Mouse (Mus musculus) forebrain, embryonic 16.5 days (tissue): ENCODE data around the gene Tsc1. TPM values are rescaled to one million over a fixed set of nuclear protein-coding genes. Genes with fewer than 3 reads are reported as not detected.

Experiments
- ATAC-seq: fragments of 200-750 bp; cut with Nextera tagmentation; 2 replicates; pipeline ENCODE4 v1.8.0; 2017; ENCODE audit warnings: mild to moderate bottlenecking, moderate library complexity
- H3K27ac ChIP-seq: fragments of 300-500 bp; sonication (generic); 2 replicates; pipeline ENCODE4 v1.5.1; 2014; ENCODE audit warnings: low read length, control low read depth
- H3K27me3 ChIP-seq: fragments of 300-500 bp; sonication (generic); replicated peaks from 2 replicates; pipeline ENCODE4 v1.6.1; 2014; ENCODE audit warnings: low read length; ENCODE audit not compliant: control insufficient read depth, insufficient read depth
- H3K36me3 ChIP-seq: fragments of 300-500 bp; sonication (generic); 2 replicates; pipeline ENCODE4 v1.6.1; 2014; ENCODE audit not compliant: control insufficient read depth, insufficient read depth
- H3K4me1 ChIP-seq: fragments of 300-500 bp; sonication (generic); replicated peaks from 2 replicates; pipeline ENCODE4 v1.6.1; 2014; ENCODE audit warnings: low read length; ENCODE audit not compliant: control insufficient read depth, insufficient read depth
- H3K4me2 ChIP-seq: fragments of 300-500 bp; sonication (generic); 2 replicates; pipeline ENCODE4 v1.6.1; 2014; ENCODE audit warnings: mild to moderate bottlenecking, low read length, control low read depth
- H3K4me3 ChIP-seq: fragments of 300-500 bp; sonication (generic); replicated peaks from 2 replicates; pipeline ENCODE4 v1.5.1; 2014; ENCODE audit warnings: mild to moderate bottlenecking, low read length, control low read depth
- H3K9ac ChIP-seq: fragments of 300-500 bp; sonication (generic); replicated peaks from 2 replicates; pipeline ENCODE4 v1.6.1; 2014; ENCODE audit warnings: low read depth, low read length, control low read depth
- H3K9me3 ChIP-seq: fragments of 300-500 bp; sonication (generic); 2 replicates; pipeline ENCODE4 v1.6.1; 2016; ENCODE audit warnings: low read length; ENCODE audit not compliant: control insufficient read depth
- WGBS: fragments of 180-500 bp; shearing (Covaris S2); extraction: QIAGEN DNeasy Blood & Tissue Kit; methylation state at CpG from one replicate; pipeline ENCODE4 v1.1.7; 2014; 5-methylcytosine and 5-hydroxymethylcytosine counted together
- polyA plus RNA-seq: library from polyadenylated mRNA; unstranded; fragments of >200 nt; fragmentation: Nextera tagmentation; extraction: Ambion mirVana; gene quantifications from 2 replicates; pipeline ENCODE4 v1.2.1, GENCODE M21; 2015

Gene Tsc1
- polyA plus RNA-seq, 1 experiment from 2014 or later = 42.7 TPM

- Histone ChIP-seq H3K36me3 (peaks cover 15% of the 10 kb centered on the region), H3K9ac (no peak overlapping the region), H3K4me3 (no peak overlapping the region), H3K4me2 (no peak overlapping the region), H3K9me3 (no peaks in the 10 kb centered on the region), H3K27ac (no peak overlapping the region), H3K27me3 (no peaks in the 10 kb centered on the region), H3K4me1 (no peaks in the 10 kb centered on the region)
- ATAC-seq = no peak
- 76% methylated on average over 8 of the region's 8 CpGs for WGBS
Measured at GRCm38 (mm10) chr2:28656216-28656615, 15.2 kb downstream of the Tsc1 start.

GRCm38 (mm10) chr2:28662891-28663290 is 21.9 kb downstream of the Tsc1 start:
- H3K4me2 ChIP-seq = no peak overlapping the region
- no peaks in the 10 kb centered on the region for H3K9me3 ChIP-seq
- WGBS = 100% methylated on average over 3 of the region's 3 CpGs
- no peak overlapping the region for H3K4me3 ChIP-seq
- peaks cover 40% of the 10 kb centered on the region for H3K36me3 ChIP-seq
- H3K4me1 ChIP-seq = no peaks in the 10 kb centered on the region
- no peak overlapping the region for H3K9ac ChIP-seq
- H3K27me3 ChIP-seq = no peaks in the 10 kb centered on the region
- no peak for ATAC-seq
- no peak overlapping the region for H3K27ac ChIP-seq

- no peak overlapping the region for H3K27ac ChIP-seq
- ATAC-seq = no peak
- 91% methylated on average over 3 of the region's 3 CpGs for WGBS
Measured at GRCm38 (mm10) chr2:28665818-28666217, 24.8 kb downstream of the Tsc1 start.

GRCm38 (mm10) chr2:28671438-28671837 is 30.4 kb downstream of the Tsc1 start:
- peaks cover 52% of the 10 kb centered on the region for H3K36me3 ChIP-seq
- no peaks in the 10 kb centered on the region for H3K4me1 ChIP-seq
- 86% methylated on average over 2 of the region's 2 CpGs for WGBS
- no peak overlapping the region for H3K4me2 ChIP-seq
- ATAC-seq = no peak
- H3K9ac ChIP-seq = no peak overlapping the region
- no peaks in the 10 kb centered on the region for H3K9me3 ChIP-seq
- H3K27me3 ChIP-seq = no peaks in the 10 kb centered on the region
- H3K27ac ChIP-seq = no peak overlapping the region
- H3K4me3 ChIP-seq = no peak overlapping the region

More at GRCm38 (mm10) chr2:28665818-28666217, 24.8 kb downstream of the Tsc1 start:
- no peaks in the 10 kb centered on the region for H3K9me3 ChIP-seq
- H3K9ac ChIP-seq = no peak overlapping the region
- H3K36me3 ChIP-seq = peaks cover 42% of the 10 kb centered on the region
- no peak overlapping the region for H3K4me2 ChIP-seq
- no peak overlapping the region for H3K4me3 ChIP-seq
- no peaks in the 10 kb centered on the region for H3K27me3 ChIP-seq
- H3K4me1 ChIP-seq = no peaks in the 10 kb centered on the region

- Histone ChIP-seq H3K9ac (no peak overlapping the region), H3K4me2 (no peak overlapping the region), H3K4me3 (no peak overlapping the region), H3K27me3 (no peaks in the 10 kb centered on the region), H3K4me1 (no peaks in the 10 kb centered on the region), H3K36me3 (peaks cover 48% of the 10 kb centered on the region), H3K9me3 (no peaks in the 10 kb centered on the region), H3K27ac (no peak overlapping the region)
- WGBS = 92% methylated on average over 8 of the region's 8 CpGs
- ATAC-seq = no peak
Measured at GRCm38 (mm10) chr2:28676005-28676404, 35.0 kb downstream of the Tsc1 start.

DNA sequence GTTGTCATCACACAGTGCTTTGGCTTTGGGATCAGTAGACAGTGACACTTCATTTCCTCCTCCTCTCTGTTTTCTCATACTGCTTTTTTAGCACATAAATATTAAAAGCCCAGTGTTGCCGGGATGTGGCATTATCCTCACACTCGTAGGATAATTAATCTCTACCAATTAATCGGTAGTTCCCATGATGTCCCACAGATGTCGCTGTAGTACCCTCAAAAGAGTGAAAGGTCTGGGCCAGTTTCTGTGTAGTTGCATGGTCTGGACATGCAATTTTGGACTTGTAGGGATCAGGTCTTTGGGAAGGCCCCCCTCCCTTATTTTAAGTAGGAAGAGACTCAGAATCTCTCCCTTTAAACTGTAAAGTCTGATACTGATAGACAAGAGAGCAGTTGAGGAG is 39.7 kb downstream of the Tsc1 start:
- Histone ChIP-seq H3K4me3 (no peak overlapping the region), H3K9ac (no peak overlapping the region), H3K4me1 (0 out of 2 replicates have a peak, but pooled peaks cover 2% of the 10 kb centered on the region), H3K36me3 (peaks cover 46% of the 10 kb centered on the region), H3K27ac (no peak overlapping the region), H3K27me3 (no peaks in the 10 kb centered on the region), H3K9me3 (no peaks in the 10 kb centered on the region), H3K4me2 (no peak overlapping the region)
- ATAC-seq = no peak
- WGBS = 20% methylated on average over 4 of the region's 4 CpGs

DNA sequence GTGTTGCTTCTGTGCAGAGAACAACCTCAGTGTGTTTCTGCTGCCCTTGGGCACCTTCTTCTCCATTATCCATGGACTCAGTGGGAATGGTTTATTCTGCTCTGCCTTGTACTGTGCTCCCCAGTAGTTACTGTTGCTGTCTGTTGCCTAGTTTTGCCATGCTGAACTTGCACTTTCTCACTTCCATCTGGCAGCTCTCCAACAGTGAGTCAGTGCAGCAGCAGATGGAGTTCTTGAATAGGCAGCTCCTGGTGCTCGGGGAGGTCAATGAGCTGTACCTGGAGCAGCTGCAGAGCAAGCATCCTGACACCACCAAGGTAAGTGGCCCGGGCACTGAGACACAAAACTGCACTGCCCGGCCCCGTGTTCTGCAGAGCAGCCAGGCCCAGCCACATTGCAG is 40.7 kb downstream of the Tsc1 start:
- Histone ChIP-seq H3K27me3 (no peaks in the 10 kb centered on the region), H3K4me3 (no peak overlapping the region), H3K4me1 (0 out of 2 replicates have a peak, but pooled peaks cover 2% of the 10 kb centered on the region), H3K9ac (no peak overlapping the region), H3K9me3 (no peaks in the 10 kb centered on the region), H3K27ac (no peak overlapping the region), H3K4me2 (no peak overlapping the region), H3K36me3 (peaks cover 42% of the 10 kb centered on the region)
- 61% methylated on average over 4 of the region's 4 CpGs for WGBS
- ATAC-seq = no peak

DNA sequence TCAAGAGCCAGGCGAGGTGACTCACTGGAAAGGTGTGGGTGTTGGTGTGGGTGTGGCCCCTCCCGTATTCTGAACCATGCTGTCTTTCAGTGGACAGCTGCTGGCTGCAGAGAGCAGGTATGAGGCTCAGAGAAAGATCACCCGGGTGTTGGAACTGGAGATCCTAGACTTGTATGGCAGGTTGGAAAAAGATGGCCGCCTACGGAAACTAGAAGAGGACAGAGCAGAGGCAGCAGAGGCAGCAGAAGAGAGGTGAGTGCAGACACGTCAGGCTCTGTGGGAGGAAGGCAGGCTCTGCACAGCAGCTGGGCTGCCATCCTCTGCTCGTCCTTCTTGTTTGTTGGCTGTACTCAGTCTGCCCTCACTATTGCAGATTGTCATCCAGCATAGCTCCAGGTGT is 44.9 kb downstream of the Tsc1 start:
- WGBS = 92% methylated on average over 7 of the region's 7 CpGs
- Histone ChIP-seq H3K9ac (no peak overlapping the region), H3K4me2 (no peak overlapping the region), H3K27me3 (no peaks in the 10 kb centered on the region), H3K27ac (no peak overlapping the region), H3K36me3 (peaks cover 32% of the 10 kb centered on the region), H3K9me3 (no peaks in the 10 kb centered on the region), H3K4me1 (0 out of 2 replicates have a peak, but pooled peaks cover 2% of the 10 kb centered on the region), H3K4me3 (no peak overlapping the region)
- ATAC-seq = no peak

DNA sequence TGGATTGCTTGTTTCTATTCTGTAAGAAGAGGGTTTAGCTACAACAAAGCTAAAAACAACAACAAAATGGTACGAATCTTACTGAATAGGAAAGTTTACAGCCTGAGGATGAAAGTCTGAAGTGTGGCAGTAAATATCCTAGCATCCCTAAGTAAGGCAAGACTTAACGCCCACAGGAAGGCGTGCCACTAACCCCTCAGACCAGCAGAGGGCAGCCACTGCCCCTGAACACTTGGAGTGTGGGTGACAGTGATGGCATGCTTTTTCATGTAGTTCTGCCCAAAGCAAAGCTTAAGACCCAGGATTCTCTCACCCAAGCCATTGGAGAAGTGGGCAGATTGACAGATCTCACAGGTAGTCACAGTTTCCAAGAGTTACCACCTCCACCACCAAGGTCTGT is 47.4 kb downstream of the Tsc1 start:
- H3K36me3 ChIP-seq = peaks cover 26% of the 10 kb centered on the region
- 36% methylated on average over 3 of the region's 3 CpGs for WGBS
- no peak overlapping the region for H3K27ac ChIP-seq
- H3K4me2 ChIP-seq = no peak overlapping the region
- H3K4me1 ChIP-seq = no peaks in the 10 kb centered on the region
- no peak for ATAC-seq
- H3K9me3 ChIP-seq = no peaks in the 10 kb centered on the region
- no peak overlapping the region for H3K9ac ChIP-seq
- no peak overlapping the region for H3K4me3 ChIP-seq
- no peaks in the 10 kb centered on the region for H3K27me3 ChIP-seq

- ATAC-seq = no peak
- 73% methylated on average over 9 of the region's 9 CpGs for WGBS
- H3K4me1 ChIP-seq = no peaks in the 10 kb centered on the region
- no peak overlapping the region for H3K9ac ChIP-seq
- H3K4me2 ChIP-seq = no peak overlapping the region
- no peaks in the 10 kb centered on the region for H3K27me3 ChIP-seq
- no peaks in the 10 kb centered on the region for H3K9me3 ChIP-seq
- no peak overlapping the region for H3K27ac ChIP-seq
- peaks cover 7% of the 10 kb centered on the region; the same call in 1 of the 2 replicates for H3K36me3 ChIP-seq
- no peak overlapping the region for H3K4me3 ChIP-seq
Measured at GRCm38 (mm10) chr2:28692692-28693091, 51.7 kb downstream of the Tsc1 start.
